Mouse (Mus musculus): ENCODE data around the gene Fsd1.

- TF ChIP-seq CTCF (IDR thresholded peaks at IDR 0.05; ENCODE audit: control insufficient read depth, insufficient read depth, low read length) (no peak), POLR2A (IDR thresholded peaks at IDR 0.05; ENCODE audit: borderline replicate concordance, control insufficient read depth, low read depth, low read length) (no peak)
These were observed 48.4 kb downstream of the Fsd1 start for GRCm38 (mm10) chr17:56034726-56035100.

Data from bone marrow, adult 2 months (tissue).